Mouse (Mus musculus): ENCODE measurements around the gene Lemd1. TPM values are rescaled to one million over a fixed set of nuclear protein-coding genes. Genes with fewer than 3 reads are reported as not detected.
"Not testable (repeated sequence)": the region's sequence is repeated elsewhere in the genome, so short reads cannot be mapped to it uniquely, and the experiment has no call there.

Lemd1 gene
- polyA plus RNA-seq, 1 experiment from 2014 or later, result 1.3 TPM

GRCm38 (mm10) chr1:132153691-132154090, 37.5 kb upstream of the Lemd1 start:
- Histone ChIP-seq H3K4me3 (no peak overlapping the region), H3K36me3 (no peaks in the 10 kb centered on the region), H3K27me3 (ENCODE audit: low read depth, poor library complexity, severe bottlenecking) (peaks cover 23% of the 10 kb centered on the region), H3K9me3 (replicated peaks) (no peaks in the 10 kb centered on the region), H3K27ac (peak overlapping the region; percentile 28; the same call in 1 of the 2 replicates), H3K4me1 (peaks cover 34% of the 10 kb centered on the region)
- WGBS, result 15% methylated on average over 8 of the region's 8 CpGs
- DNase-seq (ENCODE audit: low spot score), result no peak

- H3K27ac ChIP-seq, result no peak overlapping the region
- H3K36me3 ChIP-seq, result no peaks in the 10 kb centered on the region
- WGBS, result 16% methylated on average over 6 of the region's 6 CpGs
- peaks cover 38% of the 10 kb centered on the region for H3K27me3 ChIP-seq (ENCODE audit: low read depth, poor library complexity, severe bottlenecking)
- peak; percentile 85 for DNase-seq (ENCODE audit: low spot score)
- 0 out of 2 replicates have a peak overlapping the region, but pooled peaks have one; percentile 4 for H3K4me3 ChIP-seq
- H3K9me3 ChIP-seq (replicated peaks), result no peaks in the 10 kb centered on the region
- H3K4me1 ChIP-seq, result peaks cover 30% of the 10 kb centered on the region
Observed at GRCm38 (mm10) chr1:132155737-132156136, 35.5 kb upstream of the Lemd1 start.

GRCm38 (mm10) chr1:132157016-132157781, 34.0 kb upstream of the Lemd1 start:
- no peak overlapping the region for H3K27ac ChIP-seq

GRCm38 (mm10) chr1:132157808-132158207, 33.4 kb upstream of the Lemd1 start:
- no peaks in the 10 kb centered on the region for H3K36me3 ChIP-seq
- no peak overlapping the region for H3K27ac ChIP-seq
- H3K4me1 ChIP-seq, result peaks cover 35% of the 10 kb centered on the region
- DNase-seq (ENCODE audit: low spot score), result no peak
- WGBS, result 17% methylated on average over 7 of the region's 7 CpGs
- H3K27me3 ChIP-seq (ENCODE audit: low read depth, poor library complexity, severe bottlenecking), result peaks cover 42% of the 10 kb centered on the region
- peak overlapping the region; percentile 5; the same call in 1 of the 2 replicates for H3K4me3 ChIP-seq
- H3K9me3 ChIP-seq (replicated peaks), result no peaks in the 10 kb centered on the region

More at GRCm38 (mm10) chr1:132157016-132157781, 34.0 kb upstream of the Lemd1 start:
- H3K4me1 ChIP-seq, result peaks cover 36% of the 10 kb centered on the region
- peaks cover 41% of the 10 kb centered on the region for H3K27me3 ChIP-seq (ENCODE audit: low read depth, poor library complexity, severe bottlenecking)
- peak overlapping the region; percentile 5; the same call in 1 of the 2 replicates for H3K4me3 ChIP-seq
- 23% methylated on average over 14 of the region's 14 CpGs for WGBS
- H3K36me3 ChIP-seq, result no peaks in the 10 kb centered on the region
- H3K9me3 ChIP-seq (replicated peaks), result no peaks in the 10 kb centered on the region
- DNase-seq (ENCODE audit: low spot score), result peak; percentile 94

GRCm38 (mm10) chr1:132158741-132159140, 32.5 kb upstream of the Lemd1 start:
- Histone ChIP-seq H3K27me3 (ENCODE audit: low read depth, poor library complexity, severe bottlenecking) (peaks cover 47% of the 10 kb centered on the region), H3K36me3 (no peaks in the 10 kb centered on the region), H3K9me3 (replicated peaks) (no peaks in the 10 kb centered on the region), H3K4me3 (no peak overlapping the region), H3K4me1 (peaks cover 26% of the 10 kb centered on the region), H3K27ac (0 out of 2 replicates have a peak overlapping the region, but pooled peaks have one; percentile 2)
- WGBS, result 3% methylated on average over 2 of the region's 2 CpGs
- DNase-seq (ENCODE audit: low spot score), result no peak

GRCm38 (mm10) chr1:132159681-132160080, 31.6 kb upstream of the Lemd1 start:
- Histone ChIP-seq H3K27me3 (ENCODE audit: low read depth, poor library complexity, severe bottlenecking) (peaks cover 54% of the 10 kb centered on the region), H3K4me1 (peaks cover 29% of the 10 kb centered on the region)

GRCm38 (mm10) chr1:132161211-132161880, 29.9 kb upstream of the Lemd1 start:
- 64% methylated on average over 7 of the region's 7 CpGs for WGBS
- Histone ChIP-seq H3K27ac (no peak overlapping the region), H3K27me3 (ENCODE audit: low read depth, poor library complexity, severe bottlenecking) (peaks cover 56% of the 10 kb centered on the region), H3K4me1 (peaks cover 34% of the 10 kb centered on the region), H3K9me3 (replicated peaks) (no peaks in the 10 kb centered on the region), H3K36me3 (no peaks in the 10 kb centered on the region), H3K4me3 (no peak overlapping the region)
- peak; percentile 25 for DNase-seq (ENCODE audit: low spot score)

More at GRCm38 (mm10) chr1:132159681-132160080, 31.6 kb upstream of the Lemd1 start:
- 67% methylated on average over 4 of the region's 4 CpGs for WGBS
- Histone ChIP-seq H3K36me3 (no peaks in the 10 kb centered on the region), H3K9me3 (replicated peaks) (no peaks in the 10 kb centered on the region), H3K27ac (0 out of 2 replicates have a peak overlapping the region, but pooled peaks have one; percentile 2), H3K4me3 (no peak overlapping the region)
- no peak for DNase-seq (ENCODE audit: low spot score)

- not testable (repeated sequence) for H3K4me3 ChIP-seq; H3K9me3 ChIP-seq (replicated peaks); H3K27ac ChIP-seq; H3K36me3 ChIP-seq; DNase-seq (ENCODE audit: low spot score)
- Histone ChIP-seq H3K27me3 (ENCODE audit: low read depth, poor library complexity, severe bottlenecking) (peaks cover 63% of the 10 kb centered on the region), H3K4me1 (peaks cover 32% of the 10 kb centered on the region)
- 59% methylated on average over 9 of the region's 9 CpGs for WGBS
Observed at GRCm38 (mm10) chr1:132162618-132163017, 28.6 kb upstream of the Lemd1 start.

GRCm38 (mm10) chr1:132164780-132165518, 26.3 kb upstream of the Lemd1 start:
- Histone ChIP-seq H3K27ac (no peak overlapping the region; the same call in 1 of the 2 replicates), H3K36me3 (no peaks in the 10 kb centered on the region), H3K4me3 (no peak overlapping the region), H3K4me1 (peaks cover 37% of the 10 kb centered on the region), H3K27me3 (ENCODE audit: low read depth, poor library complexity, severe bottlenecking) (peaks cover 62% of the 10 kb centered on the region), H3K9me3 (replicated peaks) (no peaks in the 10 kb centered on the region)
- 14% methylated on average over 13 of the region's 13 CpGs for WGBS
- DNase-seq (ENCODE audit: low spot score), result no peak

GRCm38 (mm10) chr1:132165859-132166258, 25.4 kb upstream of the Lemd1 start:
- Histone ChIP-seq H3K27me3 (ENCODE audit: low read depth, poor library complexity, severe bottlenecking) (peaks cover 55% of the 10 kb centered on the region; the same call in 1 of the 2 replicates), H3K27ac (no peak overlapping the region), H3K36me3 (no peaks in the 10 kb centered on the region), H3K4me3 (no peak overlapping the region), H3K9me3 (replicated peaks) (no peaks in the 10 kb centered on the region), H3K4me1 (peaks cover 46% of the 10 kb centered on the region)
- 57% methylated on average over 3 of the region's 3 CpGs for WGBS
- DNase-seq (ENCODE audit: low spot score), result no peak

- WGBS, result 7% methylated on average over 12 of the region's 12 CpGs
- peaks cover 43% of the 10 kb centered on the region; the same call in 1 of the 2 replicates for H3K27me3 ChIP-seq (ENCODE audit: low read depth, poor library complexity, severe bottlenecking)
- H3K4me3 ChIP-seq, result peak overlapping the region; percentile 33
- H3K4me1 ChIP-seq, result peaks cover 50% of the 10 kb centered on the region
- no peaks in the 10 kb centered on the region for H3K36me3 ChIP-seq
- H3K9me3 ChIP-seq (replicated peaks), result no peaks in the 10 kb centered on the region
- no peak for DNase-seq (ENCODE audit: low spot score)
- H3K27ac ChIP-seq, result no peak overlapping the region
Observed at GRCm38 (mm10) chr1:132168115-132168767, 23.0 kb upstream of the Lemd1 start.

GRCm38 (mm10) chr1:132170698-132171097, 20.5 kb upstream of the Lemd1 start:
- Histone ChIP-seq H3K9me3 (replicated peaks) (no peaks in the 10 kb centered on the region), H3K27ac (no peak overlapping the region), H3K27me3 (ENCODE audit: low read depth, poor library complexity, severe bottlenecking) (peaks cover 33% of the 10 kb centered on the region; the same call in 1 of the 2 replicates), H3K4me1 (peaks cover 40% of the 10 kb centered on the region), H3K4me3 (no peak overlapping the region), H3K36me3 (no peaks in the 10 kb centered on the region)
- DNase-seq (ENCODE audit: low spot score), result no peak
- 57% methylated on average over 6 of the region's 6 CpGs for WGBS

Data from limb, embryonic 10.5 days (tissue).